Mouse (Mus musculus) macrophage (primary cell): ENCODE data around the gene Lrrc32. TPM values are rescaled to one million over a fixed set of nuclear protein-coding genes. Genes with fewer than 3 reads are reported as not detected.

Experiments
- H3K27ac ChIP-seq: fragments of 350-480 bp; formaldehyde crosslinking; 2 replicates; pipeline ENCODE4 v1.9.0; 2021
- H3K36me3 ChIP-seq: fragments of 350-480 bp; formaldehyde crosslinking; 2 replicates; pipeline ENCODE4 v1.9.0; 2021; ENCODE audit errors: inconsistent target
- H3K4me3 ChIP-seq: fragments of 350-480 bp; formaldehyde crosslinking; 2 replicates; pipeline ENCODE4 v1.9.0; 2021; ENCODE audit errors: inconsistent target
- H3K79me2 ChIP-seq: fragments of 350-480 bp; formaldehyde crosslinking; 2 replicates; pipeline ENCODE4 v1.9.0; 2021; ENCODE audit errors: inconsistent target
- WGBS: methylation state at CpG from one replicate; pipeline ENCODE4 v1.1.7; 2026; ENCODE audit warnings: inconsistent platforms; ENCODE audit not compliant: missing documents; 5-methylcytosine and 5-hydroxymethylcytosine counted together
- polyA plus RNA-seq: library from polyadenylated mRNA; stranded (reverse); fragments of 250-400 nt; gene quantifications from 3 replicates; pipeline ENCODE4 v1.2.4, GENCODE M21; 2018; ENCODE audit warnings: inconsistent platforms
- total RNA-seq, 78 experiments: library from RNA; depleted of rRNA; stranded (reverse); fragments of 250-400 nt; gene quantifications; 1 replicate in 9 of 78; 2 replicates in 24 of 78; 3 replicates in 43 of 78; 4 replicates in 2 of 78; pipeline ENCODE4 v1.2.4; 2018; ENCODE audit warnings: inconsistent platforms in 56 of 78

The Lrrc32 gene
- total RNA-seq (2018; cell fraction: chromatin; rRNA removed), result 1 to 10 TPM in 6 of 26 experiments, under 1 TPM in 10, not detected in 10; 0.15 to 3.7 (median 0.70) TPM
- total RNA-seq (2018; cell fraction: cytosol; rRNA removed), result 1 to 10 TPM in 1 of 26 experiments, under 1 TPM in 18, not detected in 7; 0.03 to 2.0 (median 0.35) TPM
- total RNA-seq (2018; cell fraction: nucleus; rRNA removed), result 1 to 10 TPM in 12 of 26 experiments, under 1 TPM in 9, not detected in 5; 0.10 to 2.8 (median 1.1) TPM
- polyA plus RNA-seq, result 0.12 to 0.22 TPM (median 0.19 TPM) in 3 replicates

- Histone ChIP-seq H3K4me3 (no peak within 1 kb of the TSS), H3K79me2 (no peaks in the 10 kb centered on the region), H3K27ac (no peak within 1 kb of the TSS), H3K36me3 (no peaks in the 10 kb centered on the region)
- WGBS, result 63% methylated on average over 6 of the region's 6 CpGs
Observed at GRCm38 (mm10) chr7:98489131-98489530, at the start of gene Lrrc32. Gene Lrrc32 (plus strand): TSS chr7:98489283.

GRCm38 (mm10) chr7:98439956-98440466 is 49.1 kb upstream of the Lrrc32 start, which contains the start of gene Gucy2d:
Gene Gucy2d (plus strand): TSS chr7:98440416.
- WGBS, result 64% methylated on average over 8 of the region's 10 CpGs
- Histone ChIP-seq H3K4me3 (no peak within 1 kb of the TSS), H3K27ac (no peak within 1 kb of the TSS), H3K79me2 (no peaks in the 10 kb centered on the region), H3K36me3 (no peaks in the 10 kb centered on the region)

- no peaks in the 10 kb centered on the region for H3K79me2 ChIP-seq
Observed at GRCm38 (mm10) chr7:98446873-98447272, 42.2 kb upstream of the Lrrc32 start.

GRCm38 (mm10) chr7:98447585-98448308 is 41.3 kb upstream of the Lrrc32 start:
- no peak overlapping the region for H3K4me3 ChIP-seq
- WGBS, result 58% methylated on average over 9 of the region's 11 CpGs
- no peaks in the 10 kb centered on the region for H3K79me2 ChIP-seq
- no peak overlapping the region for H3K27ac ChIP-seq
- H3K36me3 ChIP-seq, result no peaks in the 10 kb centered on the region

More at GRCm38 (mm10) chr7:98446873-98447272, 42.2 kb upstream of the Lrrc32 start:
- H3K27ac ChIP-seq, result no peak overlapping the region
- 67% methylated on average over 3 of the region's 3 CpGs for WGBS
- H3K4me3 ChIP-seq, result no peak overlapping the region
- no peaks in the 10 kb centered on the region for H3K36me3 ChIP-seq

GRCm38 (mm10) chr7:98448309-98448630 is 40.8 kb upstream of the Lrrc32 start:
- WGBS, result 76% methylated on average over 5 of the region's 5 CpGs
- H3K27ac ChIP-seq, result no peak overlapping the region
- no peaks in the 10 kb centered on the region for H3K79me2 ChIP-seq
- H3K36me3 ChIP-seq, result no peaks in the 10 kb centered on the region
- no peak overlapping the region for H3K4me3 ChIP-seq

- Histone ChIP-seq H3K27ac (no peak overlapping the region), H3K36me3 (no peaks in the 10 kb centered on the region), H3K79me2 (no peaks in the 10 kb centered on the region), H3K4me3 (no peak overlapping the region)
- 94% methylated on average over 9 of the region's 9 CpGs for WGBS
Observed at GRCm38 (mm10) chr7:98449696-98450095, 39.4 kb upstream of the Lrrc32 start.

- H3K27ac ChIP-seq, result no peak overlapping the region
- no peaks in the 10 kb centered on the region for H3K36me3 ChIP-seq
- no peaks in the 10 kb centered on the region for H3K79me2 ChIP-seq
- no peak overlapping the region for H3K4me3 ChIP-seq
- 92% methylated on average over 10 of the region's 10 CpGs for WGBS
Observed at GRCm38 (mm10) chr7:98454397-98455120, 34.5 kb upstream of the Lrrc32 start.

- WGBS, result 88% methylated on average over 7 of the region's 7 CpGs
- Histone ChIP-seq H3K79me2 (no peaks in the 10 kb centered on the region), H3K4me3 (no peak overlapping the region), H3K36me3 (no peaks in the 10 kb centered on the region), H3K27ac (no peak overlapping the region)
Observed at GRCm38 (mm10) chr7:98460319-98460718, 28.8 kb upstream of the Lrrc32 start.

- Histone ChIP-seq H3K4me3 (no peak overlapping the region), H3K27ac (no peak overlapping the region), H3K79me2 (no peaks in the 10 kb centered on the region), H3K36me3 (no peaks in the 10 kb centered on the region)
- 48% methylated on average over 3 of the region's 3 CpGs for WGBS
Observed at GRCm38 (mm10) chr7:98469089-98469488, 20.0 kb upstream of the Lrrc32 start.

- H3K4me3 ChIP-seq, result no peak overlapping the region
- no peaks in the 10 kb centered on the region for H3K36me3 ChIP-seq
- 83% methylated on average over 2 of the region's 2 CpGs for WGBS
- H3K79me2 ChIP-seq, result no peaks in the 10 kb centered on the region
- H3K27ac ChIP-seq, result no peak overlapping the region
Observed at GRCm38 (mm10) chr7:98472529-98472928, 16.6 kb upstream of the Lrrc32 start.

GRCm38 (mm10) chr7:98474558-98474957 is 14.5 kb upstream of the Lrrc32 start:
- H3K79me2 ChIP-seq, result no peaks in the 10 kb centered on the region
- 60% methylated on average over 1 of the region's 1 CpGs for WGBS

GRCm38 (mm10) chr7:98477153-98477552 is 11.9 kb upstream of the Lrrc32 start:
- no peak overlapping the region for H3K27ac ChIP-seq
- 93% methylated on average over 4 of the region's 4 CpGs for WGBS
- no peak overlapping the region for H3K4me3 ChIP-seq
- H3K36me3 ChIP-seq, result no peaks in the 10 kb centered on the region
- no peaks in the 10 kb centered on the region for H3K79me2 ChIP-seq

More at GRCm38 (mm10) chr7:98474558-98474957, 14.5 kb upstream of the Lrrc32 start:
- Histone ChIP-seq H3K4me3 (no peak overlapping the region), H3K27ac (no peak overlapping the region), H3K36me3 (no peaks in the 10 kb centered on the region)

GRCm38 (mm10) chr7:98480481-98480880 is 8.6 kb upstream of the Lrrc32 start:
- Histone ChIP-seq H3K36me3 (no peaks in the 10 kb centered on the region), H3K79me2 (no peaks in the 10 kb centered on the region), H3K4me3 (no peak overlapping the region), H3K27ac (no peak overlapping the region)
- 71% methylated on average over 1 of the region's 1 CpGs for WGBS

- 30% methylated on average over 9 of the region's 9 CpGs for WGBS
- Histone ChIP-seq H3K79me2 (no peaks in the 10 kb centered on the region), H3K36me3 (no peaks in the 10 kb centered on the region), H3K27ac (no peak overlapping the region), H3K4me3 (no peak overlapping the region)
Observed at GRCm38 (mm10) chr7:98481066-98481734, 7.9 kb upstream of the Lrrc32 start.
